Mouse (Mus musculus) midbrain, postnatal 0 days (tissue): Measurements from ENCODE around the gene Mt1. TPM values are rescaled to one million over a fixed set of nuclear protein-coding genes. Genes with fewer than 3 reads are reported as not detected.
A peak's percentile ranks its signal among the peaks of the same experiment; 100 is the strongest.

ENCODE experiments used
- ATAC-seq: fragments of 200-750 bp; cut with Nextera tagmentation; 2 replicates; pipeline ENCODE4 v1.8.0; 2017; ENCODE audit warnings: moderate number of reproducible peaks, mild to moderate bottlenecking, moderate TSS enrichment, moderate library complexity; ENCODE audit not compliant: low FRiP score
- DNase-seq: peaks from one replicate; pipeline ENCODE4 v3.0.0-alpha.2; 2015; ENCODE audit warnings: low spot score
- H3K27ac ChIP-seq: fragments of 300-500 bp; sonication (generic); 2 replicates; pipeline ENCODE4 v1.5.1; 2014; ENCODE audit warnings: low read depth, mild to moderate bottlenecking, low read length, mixed read lengths
- H3K27me3 ChIP-seq: fragments of 300-500 bp; sonication (generic); 2 replicates; pipeline ENCODE4 v1.6.1; 2014; ENCODE audit warnings: low read length, control low read depth, mixed read lengths; ENCODE audit not compliant: insufficient read depth
- H3K36me3 ChIP-seq: fragments of 300-500 bp; sonication (generic); 2 replicates; pipeline ENCODE4 v1.6.1; 2014; ENCODE audit warnings: low read length, control low read depth, mixed read lengths; ENCODE audit not compliant: insufficient read depth
- H3K4me1 ChIP-seq: fragments of 300-500 bp; sonication (generic); 2 replicates; pipeline ENCODE4 v1.6.1; 2014; ENCODE audit warnings: mild to moderate bottlenecking, control low read depth, antibody characterized with exemption, low read length, mixed read lengths; ENCODE audit not compliant: insufficient read depth
- H3K4me2 ChIP-seq: fragments of 300-500 bp; sonication (generic); 2 replicates; pipeline ENCODE4 v1.6.1; 2014; ENCODE audit warnings: low read depth, mild to moderate bottlenecking, low read length, mixed read lengths; ENCODE audit not compliant: poor library complexity, severe bottlenecking
- H3K4me3 ChIP-seq: fragments of 300-500 bp; sonication (generic); 2 replicates; pipeline ENCODE4 v1.5.1; 2014; ENCODE audit warnings: low read depth, mild to moderate bottlenecking, low read length, moderate library complexity
- H3K9ac ChIP-seq: fragments of 300-500 bp; sonication (generic); replicated peaks from 2 replicates; pipeline ENCODE4 v1.6.1; 2014; ENCODE audit warnings: mild to moderate bottlenecking, low read length, moderate library complexity, mixed read lengths; ENCODE audit not compliant: poor library complexity, severe bottlenecking
- H3K9me3 ChIP-seq: fragments of 300-500 bp; sonication (generic); 2 replicates; pipeline ENCODE4 v1.6.1; 2016; ENCODE audit warnings: low read length, control low read depth
- CTCF ChIP-seq: IDR thresholded peaks from 2 replicates; pipeline ENCODE4 v1.5.1; 2016; ENCODE audit warnings: antibody characterized with exemption, mild to moderate bottlenecking
- WGBS: fragments of 180-500 bp; shearing (Covaris S2); extraction: QIAGEN DNeasy Blood & Tissue Kit; methylation state at CpG from one replicate; pipeline ENCODE4 v1.1.7; 2014; 5-methylcytosine and 5-hydroxymethylcytosine counted together
- polyA plus RNA-seq: library from polyadenylated mRNA; unstranded; fragments of >200 nt; fragmentation: Nextera tagmentation; extraction: Ambion mirVana; gene quantifications from 2 replicates; pipeline ENCODE4 v1.2.1, GENCODE M21; 2015
- total RNA-seq: library from RNA; depleted of rRNA; stranded (reverse); fragments of >200 nt; gene quantifications from 2 replicates; pipeline ENCODE4 v1.2.3, GENCODE M21; 2014

Mt1 gene
- total and polyA plus RNA-seq, 2 experiments from 2014 or later, result 387 to 460 TPM

DNA sequence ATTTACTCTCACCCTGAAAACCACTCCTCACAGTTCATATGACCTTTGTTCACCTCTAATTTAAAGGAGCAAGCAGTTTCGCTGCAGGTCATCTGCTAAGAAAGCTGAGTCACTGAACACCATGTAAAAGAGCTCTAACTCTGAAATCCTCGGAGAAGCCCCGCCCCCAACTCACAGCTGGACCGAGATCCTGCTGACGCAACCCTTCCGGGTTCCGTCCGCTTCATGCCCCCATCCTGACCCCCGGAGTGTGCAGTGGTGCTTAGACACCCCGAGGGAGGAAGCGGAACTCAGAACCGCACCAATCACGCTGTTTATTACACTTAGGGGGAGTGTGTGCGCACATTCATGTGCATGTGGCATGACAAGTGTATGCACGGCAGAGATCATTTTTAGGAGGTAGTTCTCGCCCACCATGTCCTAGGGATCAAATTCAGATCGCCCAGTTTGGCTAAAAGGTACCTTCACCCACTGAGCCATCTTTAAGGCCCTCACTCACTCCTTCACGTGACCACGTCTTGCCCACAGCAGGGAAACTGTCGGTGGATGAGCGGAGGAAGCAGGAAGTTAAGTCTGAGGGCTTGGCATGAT lies 12.3 kb downstream of the Mt1 start:
- H3K4me3 ChIP-seq, result peak overlapping the region; percentile 18; the same call in 1 of the 2 replicates
- no peak overlapping the region for H3K9ac ChIP-seq
- no peak overlapping the region for H3K27ac ChIP-seq
- no peaks in the 10 kb centered on the region for H3K9me3 ChIP-seq
- TF ChIP-seq CTCF, result no peak
- ATAC-seq (no peak), DNase-seq (no peak)
- H3K4me2 ChIP-seq, result peak overlapping the region; percentile 40
- no peaks in the 10 kb centered on the region for H3K4me1 ChIP-seq
- peaks cover 11% of the 10 kb centered on the region for H3K27me3 ChIP-seq
- 30% methylated on average over 21 of the region's 21 CpGs for WGBS
- H3K36me3 ChIP-seq, result no peaks in the 10 kb centered on the region

DNA sequence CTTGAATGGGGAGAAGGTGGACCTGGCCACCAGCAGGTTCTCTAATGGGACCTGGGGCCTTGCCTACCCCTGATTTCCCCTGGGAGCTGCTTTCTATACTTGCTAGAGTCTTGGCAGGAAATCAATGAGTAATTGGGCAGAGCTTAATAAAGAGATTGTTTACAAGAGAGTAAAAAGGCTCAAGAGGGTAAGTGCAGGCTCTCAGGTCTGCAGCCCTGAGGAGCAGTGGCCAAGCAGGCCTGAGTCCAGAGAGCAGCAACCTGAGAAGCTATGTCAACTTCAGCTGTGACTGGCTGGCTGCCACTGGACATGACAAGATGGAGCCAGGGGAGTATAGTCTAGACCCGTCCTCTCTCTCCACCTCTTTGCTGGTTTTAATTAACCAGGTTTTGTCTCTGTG lies 14.0 kb downstream of the Mt1 start:
- no peak for ATAC-seq
- no peaks in the 10 kb centered on the region for H3K9me3 ChIP-seq
- TF ChIP-seq CTCF, result no peak
- H3K27me3 ChIP-seq, result no peaks in the 10 kb centered on the region
- H3K27ac ChIP-seq, result no peak overlapping the region
- DNase-seq, result no peak
- H3K4me2 ChIP-seq, result no peak overlapping the region
- no peak overlapping the region for H3K4me3 ChIP-seq
- no peak overlapping the region for H3K9ac ChIP-seq
- H3K4me1 ChIP-seq, result no peaks in the 10 kb centered on the region
- no peaks in the 10 kb centered on the region for H3K36me3 ChIP-seq
- WGBS, result 82% methylated on average over 1 of the region's 1 CpGs

- H3K4me1 ChIP-seq, result no peaks in the 10 kb centered on the region
- ATAC-seq, result no peak
- no peaks in the 10 kb centered on the region for H3K9me3 ChIP-seq
- TF ChIP-seq CTCF, result no peak
- H3K9ac ChIP-seq, result no peak overlapping the region
- no peak overlapping the region for H3K4me3 ChIP-seq
- H3K27ac ChIP-seq, result no peak overlapping the region
- 88% methylated on average over 7 of the region's 7 CpGs for WGBS
- DNase-seq, result no peak
- no peaks in the 10 kb centered on the region for H3K27me3 ChIP-seq
- no peaks in the 10 kb centered on the region for H3K36me3 ChIP-seq
- H3K4me2 ChIP-seq, result no peak overlapping the region
Measured at GRCm38 (mm10) chr8:94194591-94195223, 15.8 kb downstream of the Mt1 start.

DNA sequence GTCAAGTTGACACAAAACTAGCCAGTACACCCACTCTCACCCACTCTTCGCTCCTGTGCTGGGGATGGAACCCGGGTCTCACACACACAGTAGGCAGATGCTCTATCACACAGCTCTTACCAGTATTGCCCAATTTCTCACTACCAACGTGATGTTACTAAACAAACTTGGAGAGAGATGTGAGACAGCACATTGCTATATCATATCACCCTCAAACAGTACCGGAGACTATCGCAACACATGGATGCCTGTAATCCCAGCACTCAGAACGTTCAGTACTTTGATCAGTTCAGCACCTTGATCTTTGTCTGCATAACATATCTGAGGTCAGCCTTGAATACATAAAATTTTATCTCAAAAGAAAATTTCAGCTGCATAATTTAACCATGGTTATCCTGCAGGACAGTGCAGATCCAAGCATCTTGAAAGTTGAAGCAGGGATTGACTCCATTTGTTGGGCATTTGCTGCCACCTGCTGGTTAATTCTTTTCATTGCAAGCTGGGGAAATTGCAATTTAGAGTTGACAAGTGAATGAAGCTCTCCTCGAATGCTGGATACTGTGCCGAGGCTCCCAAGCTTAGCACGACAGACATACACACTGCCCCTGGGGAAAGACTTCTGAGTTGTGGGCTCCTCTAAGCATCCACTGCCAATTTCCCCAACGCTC lies 20.5 kb downstream of the Mt1 start:
- H3K36me3 ChIP-seq, result no peaks in the 10 kb centered on the region
- ATAC-seq (peak; percentile 65), DNase-seq (peak; percentile 84)
- no peaks in the 10 kb centered on the region; the same call in 1 of the 2 replicates for H3K27me3 ChIP-seq
- H3K27ac ChIP-seq, result no peak overlapping the region
- 41% methylated on average over 10 of the region's 10 CpGs for WGBS
- H3K9me3 ChIP-seq, result no peaks in the 10 kb centered on the region
- H3K9ac ChIP-seq, result no peak overlapping the region
- no peaks in the 10 kb centered on the region for H3K4me1 ChIP-seq
- H3K4me2 ChIP-seq, result no peak overlapping the region
- TF ChIP-seq CTCF, result peak; percentile 93
- no peak overlapping the region for H3K4me3 ChIP-seq

GRCm38 (mm10) chr8:94204043-94204442 lies 25.2 kb downstream of the Mt1 start:
- Histone ChIP-seq H3K36me3 (no peaks in the 10 kb centered on the region), H3K4me2 (no peak overlapping the region), H3K9me3 (no peaks in the 10 kb centered on the region), H3K4me1 (no peaks in the 10 kb centered on the region), H3K27ac (no peak overlapping the region), H3K4me3 (no peak overlapping the region), H3K9ac (no peak overlapping the region), H3K27me3 (no peaks in the 10 kb centered on the region; the same call in 1 of the 2 replicates)
- TF ChIP-seq CTCF, result no peak
- WGBS, result 63% methylated on average over 3 of the region's 3 CpGs
- ATAC-seq (no peak), DNase-seq (no peak)

GRCm38 (mm10) chr8:94205736-94206135 lies 26.9 kb downstream of the Mt1 start:
- DNase-seq (peak; percentile 74), ATAC-seq (no peak)
- TF ChIP-seq CTCF, result peak; percentile 88
- no peak overlapping the region for H3K4me3 ChIP-seq
- H3K36me3 ChIP-seq, result no peaks in the 10 kb centered on the region
- H3K9me3 ChIP-seq, result no peaks in the 10 kb centered on the region
- no peaks in the 10 kb centered on the region for H3K4me1 ChIP-seq
- H3K9ac ChIP-seq, result no peak overlapping the region
- H3K27ac ChIP-seq, result no peak overlapping the region
- H3K4me2 ChIP-seq, result no peak overlapping the region
- H3K27me3 ChIP-seq, result no peaks in the 10 kb centered on the region; the same call in 1 of the 2 replicates
- 20% methylated on average over 5 of the region's 5 CpGs for WGBS
